Mouse (Mus musculus): ENCODE measurements around the gene Vmn2r36. TPM values are rescaled to one million over a fixed set of nuclear protein-coding genes. Genes with fewer than 3 reads are reported as not detected.
"Not testable (repeated sequence)": the region's sequence is repeated elsewhere in the genome, so short reads cannot be mapped to it uniquely, and the experiment has no call there.

Vmn2r36 gene
- not detected in 2 replicates for polyA plus RNA-seq (2012; rRNA removed)

- H3K4me3 ChIP-seq (replicated peaks; ENCODE audit: extremely low read depth, low read depth, low read length); H3K4me1 ChIP-seq (ENCODE audit: control insufficient read depth, insufficient read depth, low read length); DNase-seq: not testable (repeated sequence)
- WGBS: no CpG with 5 or more reads among the region's 1 CpGs
Observed at GRCm38 (mm10) chr7:7902395-7902794, at the start of gene Vmn2r36. TSS of gene Vmn2r36 (minus strand) at chr7:7902495.

Other genes starting within 250 kb of the Vmn2r36 start
- gene Vmn2r34, start 213.0 kb downstream of the Vmn2r36 start, polyA plus RNA-seq (2012; rRNA removed): not detected in 2 replicates
- not detected in 2 replicates for gene Vmn2r35, start 82.6 kb downstream of the Vmn2r36 start, polyA plus RNA-seq (2012; rRNA removed)